Mouse (Mus musculus): ENCODE measurements around the gene Stim1.
"Not testable (repeated sequence)": the region's sequence is repeated elsewhere in the genome, so short reads cannot be mapped to it uniquely, and the experiment has no call there.

Gene Stim1

GRCm38 (mm10) chr7:102361297-102361696, 93.7 kb downstream of the Stim1 start:
- DNase-seq (ENCODE audit: low read depth) = no peak

GRCm38 (mm10) chr7:102363853-102364252, 96.2 kb downstream of the Stim1 start:
- no peak for DNase-seq (ENCODE audit: low read depth)

GRCm38 (mm10) chr7:102369661-102370060, 102.1 kb downstream of the Stim1 start:
- DNase-seq (ENCODE audit: low read depth) = no peak

- no peak for DNase-seq (ENCODE audit: low read depth)
Measured at GRCm38 (mm10) chr7:102370526-102370925, 102.9 kb downstream of the Stim1 start.

GRCm38 (mm10) chr7:102373382-102374072, 105.9 kb downstream of the Stim1 start:
- DNase-seq (ENCODE audit: low read depth) = no peak

- DNase-seq (ENCODE audit: low read depth) = no peak
Measured at GRCm38 (mm10) chr7:102383221-102383620, 115.6 kb downstream of the Stim1 start.

GRCm38 (mm10) chr7:102385973-102386372, 118.4 kb downstream of the Stim1 start:
- DNase-seq (ENCODE audit: low read depth) = no peak

GRCm38 (mm10) chr7:102389082-102389481, 121.5 kb downstream of the Stim1 start:
- DNase-seq (ENCODE audit: low read depth) = peak; percentile 37

GRCm38 (mm10) chr7:102393898-102394297, 126.3 kb downstream of the Stim1 start:
- no peak for DNase-seq (ENCODE audit: low read depth)

- no peak for DNase-seq (ENCODE audit: low read depth)
Measured at GRCm38 (mm10) chr7:102395894-102396293, 128.3 kb downstream of the Stim1 start.

- no peak for DNase-seq (ENCODE audit: low read depth)
Measured at GRCm38 (mm10) chr7:102396331-102396730, 128.7 kb downstream of the Stim1 start.

- no peak for DNase-seq (ENCODE audit: low read depth)
Measured at GRCm38 (mm10) chr7:102399180-102399731, 131.7 kb downstream of the Stim1 start.

- no peak for DNase-seq (ENCODE audit: low read depth)
Measured at GRCm38 (mm10) chr7:102404118-102404517, 136.5 kb downstream of the Stim1 start.

GRCm38 (mm10) chr7:102407440-102407839, 139.8 kb downstream of the Stim1 start:
- DNase-seq (ENCODE audit: low read depth) = no peak

GRCm38 (mm10) chr7:102415272-102415671, 147.7 kb downstream of the Stim1 start:
- not testable (repeated sequence) for DNase-seq (ENCODE audit: low read depth)

- no peak for DNase-seq (ENCODE audit: low read depth)
Measured at GRCm38 (mm10) chr7:102415841-102416240, 148.2 kb downstream of the Stim1 start.

GRCm38 (mm10) chr7:102417398-102417797, 149.8 kb downstream of the Stim1 start:
- peak; percentile 44 for DNase-seq (ENCODE audit: low read depth)

- DNase-seq (ENCODE audit: low read depth) = no peak
Measured at GRCm38 (mm10) chr7:102422036-102422435, 154.4 kb downstream of the Stim1 start.

- DNase-seq (ENCODE audit: low read depth) = no peak
Measured at GRCm38 (mm10) chr7:102425933-102426685, 158.5 kb downstream of the Stim1 start.

- DNase-seq (ENCODE audit: low read depth) = no peak
Measured at GRCm38 (mm10) chr7:102434344-102434743, 166.7 kb downstream of the Stim1 start.

GRCm38 (mm10) chr7:102440822-102441656, 173.4 kb downstream of the Stim1 start:
- no peak for DNase-seq (ENCODE audit: low read depth)

All from fibroblast of lung, adult 2 months (primary cell).